Mouse (Mus musculus): ENCODE measurements at regions not wholly inside any gene's neighbourhood (a gene's known extent, or its start where the extent isn't known, plus 50 kb on each side); places are given as distances from the start of the nearest gene placed in this dataset.
A peak's percentile ranks its signal among the peaks of the same experiment; 100 is the strongest.

- DNase-seq (ENCODE audit: low spot score in 2 of 2): peak; percentile 5 to 22
These were observed 209.4 kb upstream of the Inhba start for GRCm38 (mm10) chr13:15802043-15802795.

- DNase-seq (ENCODE audit: low spot score in 2 of 2): no peak
These were observed 207.7 kb upstream of the Inhba start for GRCm38 (mm10) chr13:15803965-15804364.

- no peak for DNase-seq (ENCODE audit: low spot score in 2 of 2)
These were observed 204.7 kb upstream of the Inhba start for GRCm38 (mm10) chr13:15806925-15807324.

- DNase-seq (ENCODE audit: low spot score in 2 of 2): no peak
These were observed 189.3 kb upstream of the Inhba start for GRCm38 (mm10) chr13:15822261-15822850.

- DNase-seq (ENCODE audit: low spot score in 2 of 2): no peak
These were observed 165.8 kb upstream of the Inhba start for GRCm38 (mm10) chr13:15845806-15846205.

GRCm38 (mm10) chr13:15848017-15848416 lies 163.6 kb upstream of the Inhba start:
- DNase-seq (ENCODE audit: low spot score in 2 of 2): no peak

GRCm38 (mm10) chr13:15849129-15849528 lies 162.5 kb upstream of the Inhba start:
- no peak for DNase-seq (ENCODE audit: low spot score in 2 of 2)

GRCm38 (mm10) chr13:15850358-15850757 lies 161.3 kb upstream of the Inhba start:
- no peak for DNase-seq (ENCODE audit: low spot score in 2 of 2)

GRCm38 (mm10) chr13:15853022-15853566 lies 158.6 kb upstream of the Inhba start:
- no peak for DNase-seq (ENCODE audit: low spot score in 2 of 2)

- no peak for DNase-seq (ENCODE audit: low spot score in 2 of 2)
These were observed 148.7 kb upstream of the Inhba start for GRCm38 (mm10) chr13:15862941-15863340.

- no peak for DNase-seq (ENCODE audit: low spot score in 2 of 2)
These were observed 148.3 kb upstream of the Inhba start for GRCm38 (mm10) chr13:15863344-15863743.

GRCm38 (mm10) chr13:15867046-15867561 lies 144.5 kb upstream of the Inhba start:
- no peak for DNase-seq (ENCODE audit: low spot score in 2 of 2)

GRCm38 (mm10) chr13:15877606-15878005 lies 134.0 kb upstream of the Inhba start:
- no peak for DNase-seq (ENCODE audit: low spot score in 2 of 2)

GRCm38 (mm10) chr13:15879576-15879975 lies 132.1 kb upstream of the Inhba start:
- no peak for DNase-seq (ENCODE audit: low spot score in 2 of 2)

- no peak for DNase-seq (ENCODE audit: low spot score in 2 of 2)
These were observed 120.9 kb upstream of the Inhba start for GRCm38 (mm10) chr13:15890794-15891193.

GRCm38 (mm10) chr13:15891403-15891802 lies 120.2 kb upstream of the Inhba start:
- DNase-seq (ENCODE audit: low spot score in 2 of 2): no peak

- DNase-seq (ENCODE audit: low spot score in 2 of 2): no peak
These were observed 113.5 kb upstream of the Inhba start for GRCm38 (mm10) chr13:15898201-15898600.

GRCm38 (mm10) chr13:15901710-15902675 lies 109.7 kb upstream of the Inhba start:
- no peak for DNase-seq (ENCODE audit: low spot score in 2 of 2)

GRCm38 (mm10) chr13:15907806-15908205 lies 103.8 kb upstream of the Inhba start:
- no peak for DNase-seq (ENCODE audit: low spot score in 2 of 2)

GRCm38 (mm10) chr13:15910578-15910977 lies 101.1 kb upstream of the Inhba start:
- DNase-seq (ENCODE audit: low spot score in 2 of 2): no peak

- DNase-seq (ENCODE audit: low spot score in 2 of 2): no peak
These were observed 100.4 kb upstream of the Inhba start for GRCm38 (mm10) chr13:15911263-15911662.

All from left cerebral cortex, adult 8-10 months (tissue).